ENCODE assay signal across 25 mouse cellular contexts in the genomic region with DNA sequence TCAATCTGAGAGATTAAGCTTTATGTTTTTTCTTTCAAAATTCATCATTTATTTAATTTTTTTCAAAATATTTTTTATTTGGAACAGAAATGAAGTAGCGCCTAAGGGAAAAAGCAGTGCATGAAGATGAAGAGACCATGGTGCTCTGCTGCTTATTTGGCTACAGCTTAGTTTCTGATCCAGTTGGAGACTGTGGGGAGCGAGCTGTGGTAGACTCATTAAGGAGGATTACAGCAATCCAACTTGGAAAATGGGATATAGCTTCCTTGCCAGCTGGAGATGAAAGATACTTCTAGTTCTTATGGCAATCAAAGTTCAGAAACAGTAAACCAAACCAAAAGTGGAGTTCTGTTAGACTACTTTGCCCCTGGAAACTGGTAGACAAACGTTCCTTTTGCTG.
DNase-seq lines count a peak whose midpoint lies in the region; ATAC-seq and TF ChIP-seq lines count a peak whose summit lies in the region.
"Had no signal": no experiment of that assay in that cellular context is flagged by ENCODE, and none has a peak within 500 bp of the region (broad histone marks: within the 10 kb centered on the region; RNA-seq: fewer than 3 reads in every experiment).

No protein-coding gene starts in this region.

- no peak for TF ChIP-seq POLR2A in brain, embryonic 14.5 days (IDR thresholded peaks at IDR 0.05; ENCODE audit: borderline replicate concordance, extremely low read depth, insufficient read depth, insufficient read length, poor library complexity, severe bottlenecking)

- H3K27ac ChIP-seq in embryonic facial prominence, embryonic 14.5 days (replicated peaks; ENCODE audit: low read depth, low read length): no peak overlapping the region
- no peak overlapping the region for H3K27ac ChIP-seq in embryonic facial prominence, embryonic 10.5 days (replicated peaks)
- H3K27ac ChIP-seq in forebrain, embryonic 16.5 days (ENCODE audit: low read length): no peak overlapping the region
- no peak overlapping the region for H3K27ac ChIP-seq in forebrain, embryonic 10.5 days
- no peak overlapping the region for H3K27ac ChIP-seq in kidney, embryonic 15.5 days
- H3K27ac ChIP-seq: embryonic facial prominence, embryonic 13.5 days; heart, embryonic 10.5 days; heart, embryonic 13.5 days; hindbrain, embryonic 14.5 days; hindbrain, postnatal 0 days had no signal

- no peak overlapping the region for H3K9ac ChIP-seq in embryonic facial prominence, embryonic 14.5 days (ENCODE audit: low read depth, low read length)
- no peak overlapping the region for H3K9ac ChIP-seq in forebrain, embryonic 16.5 days (replicated peaks; ENCODE audit: low read depth, low read length)
- H3K9ac ChIP-seq in kidney, embryonic 15.5 days: no peak overlapping the region
- H3K9ac ChIP-seq: embryonic facial prominence, embryonic 13.5 days; heart, embryonic 13.5 days; hindbrain, embryonic 14.5 days had no signal

- ATAC-seq in embryonic facial prominence, embryonic 14.5 days (ENCODE audit: low read depth): no peak
- peak; percentile 62 for ATAC-seq in forebrain, embryonic 16.5 days
- no peak for ATAC-seq in kidney, embryonic 15.5 days (replicated peaks; ENCODE audit: low FRiP score)
- ATAC-seq: activated CD4-positive, CD25-positive, alpha-beta regulatory T cell, adult 4 months; hindbrain, postnatal 0 days; inflammation-experienced regulatory T-cells, adult 6 months; intestine, embryonic 16.5 days had no signal

- H3K9me3 ChIP-seq in embryonic facial prominence, embryonic 14.5 days (ENCODE audit: control insufficient read depth, low read length): no peaks in the 10 kb centered on the region
- H3K9me3 ChIP-seq in embryonic facial prominence, embryonic 10.5 days: no peaks in the 10 kb centered on the region
- H3K9me3 ChIP-seq in forebrain, embryonic 16.5 days (ENCODE audit: control insufficient read depth, low read length): no peaks in the 10 kb centered on the region
- no peaks in the 10 kb centered on the region for H3K9me3 ChIP-seq in forebrain, embryonic 10.5 days
- no peaks in the 10 kb centered on the region for H3K9me3 ChIP-seq in kidney, embryonic 15.5 days (replicated peaks)
- H3K9me3 ChIP-seq: embryonic facial prominence, embryonic 13.5 days; heart, embryonic 10.5 days; heart, embryonic 13.5 days had no signal

- H3K27me3 ChIP-seq in embryonic facial prominence, embryonic 14.5 days (replicated peaks; ENCODE audit: control insufficient read depth, insufficient read depth, low read length): no peaks in the 10 kb centered on the region
- H3K27me3 ChIP-seq in embryonic facial prominence, embryonic 10.5 days (replicated peaks; ENCODE audit: low read depth, poor library complexity, severe bottlenecking): no peaks in the 10 kb centered on the region
- no peaks in the 10 kb centered on the region for H3K27me3 ChIP-seq in forebrain, embryonic 16.5 days (replicated peaks; ENCODE audit: control insufficient read depth, insufficient read depth, low read length)
- H3K27me3 ChIP-seq in forebrain, embryonic 10.5 days (ENCODE audit: poor library complexity, severe bottlenecking): no peaks in the 10 kb centered on the region
- no peaks in the 10 kb centered on the region for H3K27me3 ChIP-seq in kidney, embryonic 15.5 days
- H3K27me3 ChIP-seq: embryonic facial prominence, embryonic 13.5 days; heart, embryonic 13.5 days had no signal

- H3K4me2 ChIP-seq in embryonic facial prominence, embryonic 14.5 days (ENCODE audit: low read depth, low read length): no peak overlapping the region
- no peak overlapping the region for H3K4me2 ChIP-seq in forebrain, embryonic 16.5 days (ENCODE audit: low read length)
- no peak overlapping the region for H3K4me2 ChIP-seq in kidney, embryonic 15.5 days
- H3K4me2 ChIP-seq: embryonic facial prominence, embryonic 13.5 days; heart, embryonic 13.5 days; hindbrain, embryonic 14.5 days had no signal

- no peak for TF ChIP-seq CTCF in brain, embryonic 14.5 days (IDR thresholded peaks at IDR 0.05; ENCODE audit: borderline replicate concordance, extremely low read depth, insufficient read depth, insufficient read length)

- 70% methylated on average over 3 of the region's 3 CpGs for WGBS in embryonic facial prominence, embryonic 14.5 days
- 82% methylated on average over 3 of the region's 3 CpGs for WGBS in embryonic facial prominence, embryonic 10.5 days
- 61% methylated on average over 3 of the region's 3 CpGs for WGBS in forebrain, embryonic 16.5 days
- 85% methylated on average over 3 of the region's 3 CpGs for WGBS in forebrain, embryonic 10.5 days
- WGBS in kidney, embryonic 15.5 days: 79% methylated on average over 3 of the region's 3 CpGs

- H3K4me3 ChIP-seq in embryonic facial prominence, embryonic 14.5 days (ENCODE audit: low read depth, low read length): no peak overlapping the region
- H3K4me3 ChIP-seq in embryonic facial prominence, embryonic 10.5 days: no peak overlapping the region
- H3K4me3 ChIP-seq in forebrain, embryonic 16.5 days (replicated peaks; ENCODE audit: low read length): no peak overlapping the region
- no peak overlapping the region for H3K4me3 ChIP-seq in forebrain, embryonic 10.5 days
- no peak overlapping the region for H3K4me3 ChIP-seq in kidney, embryonic 15.5 days (replicated peaks)
- H3K4me3 ChIP-seq: embryonic facial prominence, embryonic 13.5 days; heart, embryonic 10.5 days; heart, embryonic 13.5 days had no signal

- DNase-seq in embryonic facial prominence, embryonic 14.5 days (ENCODE audit: low spot score): peak; percentile 17
- no peak for DNase-seq in embryonic facial prominence, embryonic 10.5 days (ENCODE audit: low spot score)
- no peak for DNase-seq in forebrain, embryonic 10.5 days (ENCODE audit: extremely low spot score, low spot score)
- DNase-seq in brain, embryonic 14.5 days (ENCODE audit: low read depth): peak; percentile 49
- DNase-seq: adrenal gland, adult 8-10 months; adrenal gland, postnatal 25 days; cerebellum, adult 11 months; cerebellum, adult 2 months; cerebellum, adult 9-11 months; cerebellum, postnatal 25 days; gastrocnemius, postnatal 25 days; heart, adult 18-20 months; heart, postnatal 14 days; heart, postnatal 4 days; kidney, adult 18-20 months had no signal

- no peaks in the 10 kb centered on the region for H3K36me3 ChIP-seq in embryonic facial prominence, embryonic 14.5 days (ENCODE audit: control insufficient read depth, insufficient read depth, low read length)
- H3K36me3 ChIP-seq in embryonic facial prominence, embryonic 10.5 days (replicated peaks): no peaks in the 10 kb centered on the region
- H3K36me3 ChIP-seq in forebrain, embryonic 16.5 days (ENCODE audit: control insufficient read depth, insufficient read depth): no peaks in the 10 kb centered on the region
- H3K36me3 ChIP-seq in forebrain, embryonic 10.5 days (replicated peaks): no peaks in the 10 kb centered on the region
- H3K36me3 ChIP-seq in kidney, embryonic 15.5 days: no peaks in the 10 kb centered on the region
- H3K36me3 ChIP-seq: embryonic facial prominence, embryonic 13.5 days; heart, embryonic 10.5 days; heart, embryonic 13.5 days had no signal

- H3K4me1 ChIP-seq in embryonic facial prominence, embryonic 14.5 days (ENCODE audit: control insufficient read depth, insufficient read depth, low read length): no peaks in the 10 kb centered on the region
- H3K4me1 ChIP-seq in embryonic facial prominence, embryonic 10.5 days: no peaks in the 10 kb centered on the region
- H3K4me1 ChIP-seq in forebrain, embryonic 16.5 days (replicated peaks; ENCODE audit: control insufficient read depth, insufficient read depth, low read length): no peaks in the 10 kb centered on the region
- no peaks in the 10 kb centered on the region for H3K4me1 ChIP-seq in forebrain, embryonic 10.5 days
- H3K4me1 ChIP-seq in kidney, embryonic 15.5 days: no peaks in the 10 kb centered on the region
- H3K4me1 ChIP-seq: embryonic facial prominence, embryonic 13.5 days; heart, embryonic 10.5 days; heart, embryonic 13.5 days had no signal

Comparison
In these comparisons a context has a peak if more than half of its experiments do, and no peak if none do; other contexts are left out.
1. DNase-seq: peak in embryonic facial prominence, embryonic 14.5 days (single experiment) and brain, embryonic 14.5 days (single experiment); none in embryonic facial prominence, embryonic 10.5 days (single experiment) and forebrain, embryonic 10.5 days (single experiment).